Mouse (Mus musculus): ENCODE data around the gene Gstt4.
"Not testable (repeated sequence)": the region's sequence is repeated elsewhere in the genome, so short reads cannot be mapped to it uniquely, and the experiment has no call there.

The Gstt4 gene

DNA sequence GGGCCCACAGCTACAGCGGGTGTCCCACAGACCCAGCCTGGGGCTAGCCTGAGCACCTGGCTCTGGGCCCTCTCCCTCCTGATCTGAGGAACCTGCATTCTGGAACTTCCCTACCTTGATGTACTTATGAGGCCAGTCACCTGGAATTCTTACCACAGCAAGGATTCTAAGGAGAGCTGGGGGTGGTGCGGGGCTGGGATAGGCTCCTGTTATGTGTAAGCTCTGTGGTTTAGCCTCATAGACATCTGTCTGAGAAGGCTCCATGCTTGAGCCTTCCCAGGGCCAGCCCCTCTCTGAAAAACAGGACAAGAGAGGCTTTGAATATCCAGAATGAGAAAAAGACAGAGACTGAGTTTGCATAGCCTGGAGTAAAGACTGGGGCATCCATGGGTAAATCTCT, at the start of gene Gstt4:
TSS of gene Gstt4 (minus strand) at position 101 of the 400 bp plus-strand sequence.
- DNase-seq (ENCODE audit: low spot score) = no peak

GRCm38 (mm10) chr10:75861587-75861986, 39.2 kb upstream of the Gstt4 start:
- no peak for DNase-seq (ENCODE audit: low spot score)

- DNase-seq (ENCODE audit: low spot score) = no peak
Observed at GRCm38 (mm10) chr10:75860746-75861145, 38.4 kb upstream of the Gstt4 start.

DNA sequence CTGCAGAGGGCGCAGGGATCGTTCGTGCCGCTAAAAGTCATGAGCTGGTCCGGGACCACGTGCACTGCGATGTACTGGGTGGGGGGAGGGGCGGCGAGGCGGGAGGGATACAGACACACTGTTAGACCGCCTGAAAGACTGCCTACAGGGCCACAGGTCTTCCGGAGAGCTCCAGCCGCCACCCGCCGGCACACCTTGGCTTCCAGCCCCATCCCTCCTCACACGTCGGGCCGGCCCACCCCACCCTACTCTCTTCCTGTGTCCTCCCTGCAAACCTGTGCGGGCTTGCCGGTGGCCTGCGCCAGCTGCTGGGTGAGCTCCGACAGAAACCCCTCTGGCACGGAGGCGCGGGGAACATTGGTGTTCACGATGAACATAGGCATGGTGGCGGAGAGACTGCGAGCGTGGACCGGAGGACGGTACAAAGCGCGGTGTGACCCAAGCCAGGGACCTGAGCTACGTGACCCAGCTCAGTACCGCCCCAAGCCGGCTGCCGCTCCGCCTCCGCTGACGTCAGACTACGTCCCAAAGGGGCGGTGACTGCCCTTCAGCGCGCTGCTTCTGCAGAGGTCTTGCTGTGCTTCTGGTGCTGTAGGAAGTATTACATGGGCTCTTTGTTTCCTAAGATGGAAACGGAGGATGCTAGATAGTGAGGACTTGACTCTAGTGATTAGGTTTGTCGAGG, 37.6 kb upstream of the Gstt4 start, which contains the start of gene Mif:
TSS of gene Mif (minus strand) at position 455 of the 685 bp plus-strand sequence.
- peak; percentile 88 for DNase-seq (ENCODE audit: low spot score)

DNA sequence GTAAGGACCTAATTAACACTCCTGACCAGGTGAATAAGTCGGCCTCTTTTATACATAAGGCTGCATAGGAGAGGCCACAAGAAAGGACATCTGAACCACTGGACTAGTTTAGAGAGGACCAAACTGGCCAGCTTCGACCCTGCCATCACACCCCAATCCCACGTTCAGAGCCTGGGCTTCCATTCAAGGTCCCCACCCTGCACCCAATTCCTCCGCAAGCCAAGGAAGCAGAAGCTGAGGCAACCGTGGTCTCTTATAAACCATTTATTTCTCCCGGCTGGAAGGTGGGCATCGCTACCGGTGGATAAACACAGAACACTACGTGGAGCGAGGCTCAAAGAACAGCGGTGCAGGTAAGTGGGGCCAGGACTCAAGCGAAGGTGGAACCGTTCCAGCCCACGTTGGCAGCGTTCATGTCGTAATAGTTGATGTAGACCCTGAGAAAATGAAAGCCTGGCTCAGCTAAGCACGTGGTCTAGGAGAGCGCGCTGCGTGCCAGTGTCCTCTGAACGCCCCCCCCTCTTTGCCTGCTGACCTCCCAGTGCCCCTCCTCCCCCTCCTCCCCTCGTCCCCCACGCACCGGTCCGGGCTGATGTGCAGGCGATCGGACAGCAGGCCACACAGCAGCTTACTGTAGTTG, 36.9 kb upstream of the Gstt4 start:
- DNase-seq (ENCODE audit: low spot score) = peak; percentile 41

- DNase-seq (ENCODE audit: low spot score) = no peak
Observed at GRCm38 (mm10) chr10:75857598-75857997, 35.3 kb upstream of the Gstt4 start.

DNA sequence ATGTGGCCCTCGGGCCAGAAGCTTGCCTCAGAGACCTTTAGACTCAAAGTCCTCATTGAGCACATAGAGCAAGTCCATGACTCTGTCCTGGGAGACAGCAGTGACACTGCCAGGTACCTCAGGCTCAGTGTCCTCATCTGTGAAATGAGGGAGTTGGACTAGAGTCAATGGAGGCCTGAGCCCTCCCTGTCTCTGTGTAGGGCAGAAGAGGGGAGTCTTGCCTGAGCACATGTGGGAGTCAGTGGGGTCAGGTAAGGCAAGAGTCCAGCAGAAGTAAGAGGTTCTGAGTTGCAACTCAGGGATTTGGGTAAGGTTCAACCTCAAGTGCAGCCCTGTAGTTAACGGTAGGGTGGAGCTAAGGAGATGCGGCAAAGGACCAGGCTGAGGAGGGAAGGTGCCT, 34.6 kb upstream of the Gstt4 start:
- no peak for DNase-seq (ENCODE audit: low spot score)

GRCm38 (mm10) chr10:75856155-75856907, 34.0 kb upstream of the Gstt4 start:
- DNase-seq (ENCODE audit: low spot score) = no peak

GRCm38 (mm10) chr10:75855416-75855981, 33.2 kb upstream of the Gstt4 start:
- no peak for DNase-seq (ENCODE audit: low spot score)

- DNase-seq (ENCODE audit: low spot score) = no peak
Observed at GRCm38 (mm10) chr10:75854791-75855190, 32.4 kb upstream of the Gstt4 start.

DNA sequence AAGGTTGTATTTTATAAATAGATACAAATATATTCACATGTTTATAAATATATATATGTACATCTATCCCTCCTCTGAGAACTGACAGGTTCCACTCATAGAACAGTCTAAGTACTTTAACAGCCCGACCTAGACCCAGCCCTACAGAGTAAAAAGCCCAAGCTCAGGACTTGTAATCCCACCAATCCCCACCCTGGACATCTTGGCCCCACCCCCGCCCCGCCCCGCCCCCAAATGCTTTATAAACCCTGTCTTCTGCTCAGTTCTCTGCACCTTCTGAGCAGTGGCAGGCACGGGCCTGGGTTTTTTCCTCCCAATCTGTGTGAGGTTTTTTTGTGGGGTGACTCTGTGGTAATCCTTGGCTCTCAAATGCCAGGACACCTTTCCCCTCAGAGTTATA, 31.8 kb upstream of the Gstt4 start:
- no peak for DNase-seq (ENCODE audit: low spot score)

GRCm38 (mm10) chr10:75853452-75853851, 31.1 kb upstream of the Gstt4 start:
- peak; percentile 94 for DNase-seq (ENCODE audit: low spot score)

DNA sequence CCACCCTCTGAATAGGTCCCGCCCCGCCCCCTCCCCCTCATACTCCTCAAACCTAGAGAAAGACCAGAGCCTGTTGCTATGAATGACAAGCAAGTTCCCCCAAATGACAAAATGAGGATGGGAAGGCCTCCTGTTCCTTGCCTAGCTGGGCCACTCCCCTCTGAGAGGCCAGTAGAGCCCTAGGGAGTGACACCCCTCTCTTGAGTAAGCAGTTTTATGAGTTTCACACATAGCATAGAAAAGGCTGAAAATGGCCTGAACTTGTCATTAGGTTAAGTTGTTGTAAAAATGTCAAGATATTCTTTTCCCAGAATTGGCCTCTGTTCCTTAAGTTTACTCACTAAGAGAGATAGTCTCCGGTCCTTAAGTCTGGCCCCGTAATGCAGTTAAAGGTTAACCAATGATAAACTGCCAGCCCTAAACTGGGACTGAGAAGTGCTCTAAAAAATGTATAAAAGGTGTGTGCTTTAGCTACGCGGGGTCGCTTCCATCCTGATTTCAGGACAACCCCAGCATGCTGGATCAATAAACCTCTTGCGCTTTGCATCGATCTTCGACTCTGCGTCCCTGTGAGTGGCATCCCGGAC, 30.3 kb upstream of the Gstt4 start:
- no peak for DNase-seq (ENCODE audit: low spot score)

GRCm38 (mm10) chr10:75851681-75852080, 29.3 kb upstream of the Gstt4 start:
- no peak for DNase-seq (ENCODE audit: low spot score)

- DNase-seq (ENCODE audit: low spot score) = no peak
Observed at GRCm38 (mm10) chr10:75851076-75851475, 28.7 kb upstream of the Gstt4 start.

- no peak for DNase-seq (ENCODE audit: low spot score)
Observed at GRCm38 (mm10) chr10:75848382-75848781, 26.0 kb upstream of the Gstt4 start.

DNA sequence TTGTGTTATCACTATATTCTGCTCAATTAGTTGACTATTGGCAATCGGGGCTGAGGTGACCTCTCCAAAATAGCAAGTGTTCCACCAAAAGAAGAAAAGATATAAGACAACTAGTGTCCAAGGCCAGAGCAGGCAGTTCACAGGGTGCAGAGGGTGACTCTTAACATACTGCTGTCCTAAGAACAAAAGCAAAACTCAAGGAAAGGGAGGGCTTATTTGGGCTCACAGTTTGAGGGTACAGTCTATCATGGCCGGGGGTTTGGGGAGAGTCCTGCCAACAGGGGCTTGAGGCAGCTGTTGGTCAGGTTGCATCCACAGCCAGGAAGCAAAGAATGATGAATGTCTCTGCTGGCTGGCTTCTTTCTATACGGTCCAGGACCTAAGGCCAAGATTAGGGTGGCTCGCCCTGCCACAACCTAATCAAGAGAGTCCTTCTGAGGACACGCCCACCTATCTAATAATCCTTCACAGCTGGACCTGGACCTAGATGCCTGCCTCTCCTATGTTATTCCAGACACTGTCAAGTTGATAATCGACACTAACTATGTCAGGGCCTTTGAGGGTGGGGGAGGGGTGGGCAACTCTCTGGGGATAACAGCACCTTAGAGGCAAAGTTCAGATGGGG, 23.1 kb upstream of the Gstt4 start:
- no peak for DNase-seq (ENCODE audit: low spot score)

DNA sequence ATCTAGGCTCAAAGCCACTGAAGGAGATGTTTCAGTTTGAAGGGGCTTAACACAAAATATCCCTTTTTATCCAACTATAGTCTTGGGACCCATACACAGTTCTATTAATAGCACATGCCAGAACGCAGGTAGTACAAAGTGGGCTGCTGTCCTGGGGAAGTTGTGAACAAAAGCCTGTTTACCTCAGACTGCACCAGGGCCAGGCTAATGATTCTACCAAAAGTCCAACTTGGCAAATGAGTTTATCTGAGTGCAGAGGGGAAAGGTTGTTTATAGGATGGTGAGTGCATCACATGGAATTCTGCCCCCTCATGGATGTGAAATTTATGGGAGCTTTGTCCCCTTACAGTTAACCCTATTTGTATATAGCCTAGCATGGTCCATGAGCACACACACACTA, 22.5 kb upstream of the Gstt4 start:
- no peak for DNase-seq (ENCODE audit: low spot score)

- DNase-seq (ENCODE audit: low spot score) = not testable (repeated sequence)
Observed at GRCm38 (mm10) chr10:75843898-75844297, 21.6 kb upstream of the Gstt4 start.

DNA sequence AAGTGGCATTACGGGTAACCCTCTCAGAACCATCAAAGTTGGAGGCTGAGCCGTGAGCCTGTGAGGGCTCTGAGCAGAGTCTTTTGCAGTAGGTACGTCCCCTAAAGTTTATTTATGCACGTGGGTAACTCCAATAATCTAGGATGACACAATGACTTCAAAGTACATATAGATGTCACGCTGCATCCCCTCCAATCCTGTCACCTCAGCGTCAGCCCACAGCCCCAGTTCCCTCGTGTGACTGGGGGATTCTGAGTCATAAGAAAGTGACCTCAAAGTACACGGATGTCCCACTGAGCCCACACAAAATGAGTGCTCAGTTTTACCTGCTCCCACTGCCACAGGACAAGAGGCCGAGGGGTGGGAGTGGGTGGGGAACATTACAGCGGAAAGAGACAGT, 16.7 kb upstream of the Gstt4 start:
- DNase-seq (ENCODE audit: low spot score) = no peak

DNA sequence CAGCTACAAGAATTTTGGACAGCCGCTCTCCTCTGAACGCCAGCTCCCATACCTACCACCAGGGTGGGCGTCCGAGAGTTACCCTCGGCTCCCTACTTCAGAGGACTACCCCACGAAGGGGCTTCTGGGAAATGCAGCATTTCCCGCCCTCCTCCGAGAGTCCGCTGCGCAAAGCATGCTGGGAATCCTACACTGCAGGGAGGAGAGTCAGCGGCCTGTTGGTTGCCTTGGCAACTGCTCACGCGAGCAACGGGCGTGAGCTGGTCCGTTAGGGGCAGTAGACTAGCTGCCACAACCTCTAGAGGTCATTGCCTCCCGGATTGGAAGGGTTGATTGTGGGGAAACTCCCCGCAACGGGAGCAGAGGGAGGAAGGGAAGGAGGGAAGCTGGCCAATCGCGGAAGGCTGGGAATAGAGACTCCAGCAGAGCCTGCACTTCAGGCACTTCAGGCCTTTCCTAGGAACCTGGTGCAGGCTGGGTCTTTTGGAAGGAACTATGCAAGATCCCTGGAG, 15.0 kb upstream of the Gstt4 start, which contains the start of gene Gstt2:
TSS of gene Gstt2 (minus strand) at position 177 of the 512 bp plus-strand sequence.
- peak; percentile 75 for DNase-seq (ENCODE audit: low spot score)
